ENCODE assay signal across 9 mouse cellular contexts in genomic region chr3:30011712-30012111, GRCm38 (mm10).
DNase-seq lines count a peak whose midpoint lies in the region; ATAC-seq and TF ChIP-seq lines count a peak whose summit lies in the region.
"Had no signal": no experiment of that assay in that cellular context is flagged by ENCODE, and none has a peak within 500 bp of the region (broad histone marks: within the 10 kb centered on the region; RNA-seq: fewer than 3 reads in every experiment).

No protein-coding gene starts in this region.

- H3K4me1 ChIP-seq in heart, embryonic 11.5 days (ENCODE audit: control insufficient read depth, insufficient read depth, low read length), result no peaks in the 10 kb centered on the region
- H3K4me1 ChIP-seq in forebrain, embryonic 14.5 days (ENCODE audit: control insufficient read depth, insufficient read depth, low read length), result peaks cover 4% of the 10 kb centered on the region; the same call in 1 of the 2 replicates
- H3K4me1 ChIP-seq in limb, embryonic 15.5 days, result peaks cover 12% of the 10 kb centered on the region

- H3K9ac ChIP-seq in heart, embryonic 11.5 days (ENCODE audit: low read depth, low read length), result peak overlapping the region; percentile 81
- no peak overlapping the region; the same call in 1 of the 2 replicates for H3K9ac ChIP-seq in forebrain, embryonic 14.5 days (ENCODE audit: low read length)
- peak overlapping the region; percentile 52; the same call in 1 of the 2 replicates for H3K9ac ChIP-seq in limb, embryonic 15.5 days

- H3K27ac ChIP-seq in heart, embryonic 11.5 days (ENCODE audit: low read depth, low read length), result peak overlapping the region; percentile 93
- H3K27ac ChIP-seq in forebrain, embryonic 14.5 days (ENCODE audit: low read depth, low read length), result no peak overlapping the region
- H3K27ac ChIP-seq in limb, embryonic 15.5 days, result peak overlapping the region; percentile 91

- no peaks in the 10 kb centered on the region for H3K36me3 ChIP-seq in heart, embryonic 11.5 days (ENCODE audit: control insufficient read depth, insufficient read depth, low read length)
- no peaks in the 10 kb centered on the region for H3K36me3 ChIP-seq in C2C12 (ENCODE audit: control insufficient read depth, insufficient read depth)
- no peaks in the 10 kb centered on the region for H3K36me3 ChIP-seq in forebrain, embryonic 14.5 days (ENCODE audit: control insufficient read depth, insufficient read depth, low read length)
- H3K36me3 ChIP-seq in limb, embryonic 15.5 days, result no peaks in the 10 kb centered on the region

- no peaks in the 10 kb centered on the region for H3K27me3 ChIP-seq in heart, embryonic 11.5 days (ENCODE audit: control insufficient read depth, insufficient read depth, low read length)
- no peaks in the 10 kb centered on the region for H3K27me3 ChIP-seq in C2C12 (ENCODE audit: control insufficient read depth, insufficient read depth, insufficient read length)
- H3K27me3 ChIP-seq in forebrain, embryonic 14.5 days (replicated peaks; ENCODE audit: control insufficient read depth, insufficient read depth, low read length), result peaks cover 22% of the 10 kb centered on the region; the same call in 1 of the 2 replicates
- no peaks in the 10 kb centered on the region for H3K27me3 ChIP-seq in limb, embryonic 15.5 days

- no peaks in the 10 kb centered on the region for H3K79me2 ChIP-seq in C2C12 (ENCODE audit: control insufficient read depth, insufficient read depth)

- TF ChIP-seq CTCF in C2C12 (IDR thresholded peaks at IDR 0.05; ENCODE audit: control insufficient read depth, insufficient read depth, insufficient read length), result no peak

- whole genome bisulfite sequencing in heart, embryonic 11.5 days (ENCODE audit: insufficient replicate concordance), result 8% methylated on average over 6 of the region's 6 CpGs
- whole genome bisulfite sequencing in forebrain, embryonic 14.5 days, result 6% methylated on average over 6 of the region's 6 CpGs
- 6% methylated on average over 6 of the region's 6 CpGs for WGBS in limb, embryonic 15.5 days

- no peaks in the 10 kb centered on the region for H3K9me3 ChIP-seq in heart, embryonic 11.5 days (replicated peaks; ENCODE audit: control insufficient read depth, low read length)
- no peaks in the 10 kb centered on the region for H3K9me3 ChIP-seq in forebrain, embryonic 14.5 days (replicated peaks; ENCODE audit: control insufficient read depth, low read length)
- H3K9me3 ChIP-seq in limb, embryonic 15.5 days, result no peaks in the 10 kb centered on the region
- H3K9me3 ChIP-seq: megakaryocyte, embryonic 14.5 days had no signal

- H3ac ChIP-seq in C2C12 (ENCODE audit: control insufficient read depth, insufficient read length, low read depth), result peak overlapping the region; percentile 45

- peak overlapping the region; percentile 71 for H3K4me3 ChIP-seq in heart, embryonic 11.5 days (ENCODE audit: low read depth, low read length)
- peak overlapping the region; percentile 60 for H3K4me3 ChIP-seq in C2C12 (ENCODE audit: insufficient read depth, poor library complexity, severe bottlenecking)
- peak overlapping the region; percentile 38; the same call in 1 of the 2 replicates for H3K4me3 ChIP-seq in forebrain, embryonic 14.5 days (ENCODE audit: low read depth, low read length)
- H3K4me3 ChIP-seq in limb, embryonic 15.5 days, result peak overlapping the region; percentile 53

- DNase-seq in heart, adult 8-10 months (ENCODE audit: low spot score), result no peak
- DNase-seq in forebrain, embryonic 14.5 days (ENCODE audit: low spot score), result no peak
- DNase-seq in cerebellum, adult 11 months, result no peak
- no peak for DNase-seq in natural killer cell, adult 2 months (ENCODE audit: low spot score in 2 of 2)
- DNase-seq in frontal cortex, postnatal 10 days (ENCODE audit: low spot score in 2 of 2), result no peak

- peak overlapping the region; percentile 64 for H3K4me2 ChIP-seq in heart, embryonic 11.5 days
- peak overlapping the region; percentile 82 for H3K4me2 ChIP-seq in forebrain, embryonic 14.5 days (ENCODE audit: low read length)
- peak overlapping the region; percentile 74 for H3K4me2 ChIP-seq in limb, embryonic 15.5 days

- no peak for ATAC-seq in heart, embryonic 11.5 days (replicated peaks; ENCODE audit: insufficient number of reproducible peaks, low FRiP score, low TSS enrichment)
- ATAC-seq in forebrain, embryonic 14.5 days, result no peak
- no peak for ATAC-seq in limb, embryonic 15.5 days (ENCODE audit: insufficient number of reproducible peaks, low FRiP score, low TSS enrichment, low read depth)

- H3K79me3 ChIP-seq in C2C12 (ENCODE audit: low read depth), result no peaks in the 10 kb centered on the region

TF ChIP-seq in C2C12, 6 proteins besides CTCF, POLR2A, EP300 and RAD21:
- no peak for TF ChIP-seq CEBPB (IDR thresholded peaks at IDR 0.05; ENCODE audit: low read depth)
- no peak for TF ChIP-seq MAX (IDR thresholded peaks at IDR 0.05)
- no peak for TF ChIP-seq USF1 (IDR thresholded peaks at IDR 0.05; ENCODE audit: low read depth)
- TF ChIP-seq FOSL1 (IDR thresholded peaks at IDR 0.05; ENCODE audit: insufficient read depth, low read length, poor library complexity, severe bottlenecking), result no peak
- TF ChIP-seq MYOG (IDR thresholded peaks at IDR 0.05; ENCODE audit: control insufficient read depth, extremely low read depth, insufficient read length), result no peak
- no peak for TF ChIP-seq MYOD1 (IDR thresholded peaks at IDR 0.05; ENCODE audit: control insufficient read depth, insufficient read length, low read depth)
